Mouse (Mus musculus) adrenal gland, adult 2 months (tissue): ENCODE results near the gene Aurka. TPM values are rescaled to one million over a fixed set of nuclear protein-coding genes. Genes with fewer than 3 reads are reported as not detected.

ENCODE experiments used
- DNase-seq: peaks from one replicate; pipeline ENCODE4 v3.0.0; 2021
- polyA plus RNA-seq: library from polyadenylated mRNA; depleted of rRNA; stranded (reverse); fragments of >200 nt; gene quantifications from 2 replicates; pipeline ENCODE4 v1.2.3, GENCODE M21; 2012; rRNA removed
- total RNA-seq, 2 experiments: library from RNA; stranded (reverse); gene quantifications; 2 replicates each; pipeline ENCODE4 v1.2.3; 2021

Gene Aurka
- total and polyA plus RNA-seq, 3 experiments = 1.8 to 2.7 (median 2.0) TPM

DNA sequence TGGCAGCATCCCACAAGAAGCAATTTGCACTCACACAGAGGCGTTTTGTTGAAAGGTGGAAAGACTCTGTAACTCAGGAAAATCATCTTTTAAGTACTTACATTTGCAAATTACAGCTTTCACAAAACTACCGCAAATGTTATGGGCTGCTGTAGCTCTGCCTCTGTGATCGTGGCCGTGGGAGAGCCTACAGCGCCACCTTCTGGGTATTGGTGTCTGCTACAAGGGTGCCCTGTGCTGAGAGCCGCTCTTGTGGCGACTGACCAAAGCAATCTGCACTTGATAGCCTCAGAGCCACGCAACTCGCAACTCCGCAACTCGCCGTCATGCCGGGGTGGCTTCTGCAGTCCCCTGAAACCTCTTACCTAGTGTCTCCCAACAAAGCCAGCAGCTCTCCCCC is 41.2 kb downstream of the Aurka start:
- peak; percentile 66 for DNase-seq

- no peak for DNase-seq
These were observed 42.1 kb downstream of the Aurka start for GRCm38 (mm10) chr2:172328248-172328647.

DNA sequence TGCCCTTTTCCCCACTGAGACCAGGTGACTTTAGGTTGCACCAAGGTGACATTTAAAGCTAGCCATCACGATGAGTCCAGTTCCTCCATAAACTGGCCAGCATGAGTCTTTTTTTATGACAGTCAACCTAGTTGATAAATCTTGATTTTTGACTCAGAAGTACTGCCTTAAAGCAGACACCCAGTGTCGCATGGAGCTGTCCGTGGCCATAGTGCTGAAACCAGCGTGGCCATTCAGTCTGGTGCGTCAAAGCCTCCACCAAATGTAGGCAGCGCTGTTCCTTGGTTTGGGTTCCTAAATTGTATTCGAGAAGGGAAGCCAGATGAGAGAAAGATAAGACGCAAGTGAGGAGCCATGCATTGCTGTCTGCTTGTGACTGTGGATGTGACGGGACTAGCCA is 49.5 kb downstream of the Aurka start:
- peak; percentile 82 for DNase-seq

DNA sequence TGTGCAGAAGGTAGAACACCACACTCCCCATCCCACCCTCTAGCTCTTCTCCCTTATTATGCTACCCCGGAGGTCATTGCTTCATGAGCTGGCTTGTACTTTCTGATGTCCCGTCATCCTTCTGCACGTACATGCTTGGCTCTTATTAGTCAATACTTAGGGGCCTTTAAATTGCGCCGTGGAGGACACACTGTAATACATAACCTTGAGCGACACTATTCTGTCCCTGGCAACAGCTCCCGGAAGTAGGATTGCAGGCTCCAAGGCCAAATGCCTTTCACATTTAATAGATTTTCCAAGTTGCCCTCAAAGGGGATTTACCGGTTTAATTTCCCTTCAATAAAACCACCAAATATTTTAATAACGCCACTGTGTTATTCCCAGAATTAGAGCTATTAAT is 58.6 kb downstream of the Aurka start:
- peak; percentile 72 for DNase-seq

GRCm38 (mm10) chr2:172306544-172306943 is 63.8 kb downstream of the Aurka start:
- DNase-seq = no peak

Other genes starting within 250 kb of the Aurka start
- gene Mc3r, start 122.0 kb downstream of the Aurka start, total RNA-seq = not detected
- 0.04 TPM in 1 of 2 replicates, not detected in the other for gene Mc3r, start 122.0 kb downstream of the Aurka start, polyA plus RNA-seq
- gene Fam210b, start 25.0 kb downstream of the Aurka start, total RNA-seq = 10 to 100 TPM; 28.2 to 32.2 TPM
- gene Fam210b, start 25.0 kb downstream of the Aurka start, polyA plus RNA-seq = 47.1 and 48.5 TPM in 2 replicates
- gene Cstf1, start 146 bp upstream of the Aurka start, total RNA-seq = 10 to 100 TPM; 30.1 to 33.4 TPM
- gene Cstf1, start 146 bp upstream of the Aurka start, polyA plus RNA-seq = 30.7 and 31.5 TPM in 2 replicates
- under 1 TPM in 1 of 2 experiments, not detected in 1; 0.28 TPM for gene Cass4, start 23.3 kb upstream of the Aurka start, total RNA-seq
- gene Cass4, start 23.3 kb upstream of the Aurka start, polyA plus RNA-seq = 0.17 and 0.22 TPM in 2 replicates
- gene Rtf2, start 70.0 kb upstream of the Aurka start, total RNA-seq = 10 to 100 TPM; 73.1 to 84.2 TPM
- gene Rtf2, start 70.0 kb upstream of the Aurka start, polyA plus RNA-seq = 27.1 and 31.9 TPM in 2 replicates
- not detected for gene Gcnt7, start 88.1 kb upstream of the Aurka start, total RNA-seq
- gene Gcnt7, start 88.1 kb upstream of the Aurka start, polyA plus RNA-seq = not detected in 2 replicates
- not detected for gene Fam209, start 102.0 kb upstream of the Aurka start, total RNA-seq
- 0.17 and 0.31 TPM in 2 replicates for gene Fam209, start 102.0 kb upstream of the Aurka start, polyA plus RNA-seq
- not detected for gene Tfap2c, start 179.1 kb upstream of the Aurka start, total RNA-seq
- not detected in 2 replicates for gene Tfap2c, start 179.1 kb upstream of the Aurka start, polyA plus RNA-seq